ENCODE assay signal across 19 mouse cellular contexts in genomic region chr4:119662976-119663375, GRCm38 (mm10). TPM values are rescaled to one million over a fixed set of nuclear protein-coding genes. Genes with fewer than 3 reads are reported as not detected.
DNase-seq lines count a peak whose midpoint lies in the region; ATAC-seq lines count a peak whose summit lies in the region.
"Had no signal": no experiment of that assay in that cellular context is flagged by ENCODE, and none has a peak within 500 bp of the region (broad histone marks: within the 10 kb centered on the region; RNA-seq: fewer than 3 reads in every experiment).

No protein-coding gene starts in this region.

- no peaks in the 10 kb centered on the region for H3K27me3 ChIP-seq in heart, embryonic 11.5 days (ENCODE audit: control insufficient read depth, insufficient read depth, low read length)
- H3K27me3 ChIP-seq in midbrain, embryonic 11.5 days (ENCODE audit: control insufficient read depth, insufficient read depth, low read length) = no peaks in the 10 kb centered on the region
- H3K27me3 ChIP-seq in hindbrain, embryonic 12.5 days = no peaks in the 10 kb centered on the region; the same call in 1 of the 2 replicates
- H3K27me3 ChIP-seq: hindbrain, embryonic 13.5 days; lung, embryonic 15.5 days; midbrain, embryonic 15.5 days; neural tube, embryonic 15.5 days had no signal

- peak overlapping the region; percentile 87 for H3K27ac ChIP-seq in heart, embryonic 11.5 days (ENCODE audit: low read depth, low read length)
- H3K27ac ChIP-seq in midbrain, embryonic 11.5 days (ENCODE audit: low read depth, low read length) = no peak overlapping the region
- no peak overlapping the region for H3K27ac ChIP-seq in hindbrain, embryonic 12.5 days
- H3K27ac ChIP-seq: embryonic facial prominence, embryonic 10.5 days; hindbrain, embryonic 13.5 days; lung, embryonic 15.5 days; midbrain, embryonic 15.5 days; neural tube, embryonic 15.5 days had no signal

- no peak overlapping the region for H3K4me3 ChIP-seq in heart, embryonic 11.5 days (ENCODE audit: low read depth, low read length)
- H3K4me3 ChIP-seq in midbrain, embryonic 11.5 days (ENCODE audit: low read depth, low read length) = no peak overlapping the region
- no peak overlapping the region for H3K4me3 ChIP-seq in hindbrain, embryonic 12.5 days
- H3K4me3 ChIP-seq: embryonic facial prominence, embryonic 10.5 days; hindbrain, embryonic 13.5 days; layer of hippocampus, adult 2 months; lung, embryonic 15.5 days; midbrain, embryonic 15.5 days; neural tube, embryonic 15.5 days had no signal

- DNase-seq in right cerebral cortex, adult 18-20 months = peak; percentile 55
- DNase-seq in right cerebral cortex, postnatal 4 days = no peak
- DNase-seq in adrenal gland, adult 8-10 months = peak; percentile 44
- no peak for DNase-seq in midbrain, embryonic 11.5 days (ENCODE audit: low spot score, missing footprints)
- DNase-seq: cerebellum, adult 8-10 months; kidney, adult 2 months; thymus, adult 18-20 months had no signal

- H3K4me2 ChIP-seq in heart, embryonic 11.5 days = no peak overlapping the region
- H3K4me2 ChIP-seq in midbrain, embryonic 11.5 days = no peak overlapping the region
- H3K4me2 ChIP-seq in hindbrain, embryonic 12.5 days (replicated peaks) = no peak overlapping the region
- H3K4me2 ChIP-seq: hindbrain, embryonic 13.5 days; lung, embryonic 15.5 days; midbrain, embryonic 15.5 days; neural tube, embryonic 15.5 days had no signal

- ATAC-seq in heart, embryonic 11.5 days (replicated peaks; ENCODE audit: insufficient number of reproducible peaks, low FRiP score, low TSS enrichment) = no peak
- ATAC-seq in megakaryocyte progenitor cell, adult 5-6 weeks (replicated peaks; ENCODE audit: poor library complexity) = peak; percentile 35
- ATAC-seq in midbrain, embryonic 11.5 days (ENCODE audit: low FRiP score) = no peak
- no peak for ATAC-seq in hindbrain, embryonic 12.5 days (ENCODE audit: low FRiP score)
- ATAC-seq in CD4-positive, CD25-positive, alpha-beta regulatory T cell, adult 4 months = no peak
- ATAC-seq: forebrain, embryonic 16.5 days; midbrain, embryonic 15.5 days had no signal

- WGBS in heart, embryonic 11.5 days (ENCODE audit: insufficient replicate concordance) = 85% methylated on average over 7 of the region's 7 CpGs
- WGBS in midbrain, embryonic 11.5 days = 91% methylated on average over 7 of the region's 7 CpGs
- WGBS in hindbrain, embryonic 12.5 days = 90% methylated on average over 7 of the region's 7 CpGs

- H3K4me1 ChIP-seq in heart, embryonic 11.5 days (ENCODE audit: control insufficient read depth, insufficient read depth, low read length) = peaks cover 13% of the 10 kb centered on the region
- no peaks in the 10 kb centered on the region for H3K4me1 ChIP-seq in midbrain, embryonic 11.5 days (ENCODE audit: control insufficient read depth, insufficient read depth, low read length)
- no peaks in the 10 kb centered on the region; the same call in 1 of the 2 replicates for H3K4me1 ChIP-seq in hindbrain, embryonic 12.5 days
- H3K4me1 ChIP-seq: embryonic facial prominence, embryonic 10.5 days; lung, embryonic 15.5 days; midbrain, embryonic 15.5 days had no signal

- H3K9ac ChIP-seq in heart, embryonic 11.5 days (ENCODE audit: low read depth, low read length) = no peak overlapping the region
- H3K9ac ChIP-seq in midbrain, embryonic 11.5 days (ENCODE audit: low read length) = no peak overlapping the region
- H3K9ac ChIP-seq in hindbrain, embryonic 12.5 days = no peak overlapping the region
- H3K9ac ChIP-seq: hindbrain, embryonic 13.5 days; lung, embryonic 15.5 days; midbrain, embryonic 15.5 days; neural tube, embryonic 15.5 days had no signal

- no peaks in the 10 kb centered on the region for H3K9me3 ChIP-seq in heart, embryonic 11.5 days (replicated peaks; ENCODE audit: control insufficient read depth, low read length)
- H3K9me3 ChIP-seq in midbrain, embryonic 11.5 days (ENCODE audit: control insufficient read depth, low read length) = no peaks in the 10 kb centered on the region
- no peaks in the 10 kb centered on the region for H3K9me3 ChIP-seq in hindbrain, embryonic 12.5 days (replicated peaks)
- H3K9me3 ChIP-seq: embryonic facial prominence, embryonic 10.5 days; hindbrain, embryonic 13.5 days; lung, embryonic 15.5 days; midbrain, embryonic 15.5 days; neural tube, embryonic 15.5 days had no signal

- H3K36me3 ChIP-seq in heart, embryonic 11.5 days (ENCODE audit: control insufficient read depth, insufficient read depth, low read length) = no peaks in the 10 kb centered on the region
- H3K36me3 ChIP-seq in midbrain, embryonic 11.5 days (ENCODE audit: control insufficient read depth, insufficient read depth, low read length) = no peaks in the 10 kb centered on the region
- no peaks in the 10 kb centered on the region for H3K36me3 ChIP-seq in hindbrain, embryonic 12.5 days
- H3K36me3 ChIP-seq: embryonic facial prominence, embryonic 10.5 days; hindbrain, embryonic 13.5 days; lung, embryonic 15.5 days; midbrain, embryonic 15.5 days; neural tube, embryonic 15.5 days had no signal

RNA-seq across cellular contexts. Expression of gene Guca2b, which starts 4.2 kb away (rescaled TPM):
- not detected for total RNA-seq in adrenal gland, adult 8-10 months (2022)
- polyA plus RNA-seq in heart, embryonic 11.5 days (2014; fragmentation: Nextera tagmentation; extraction: Ambion mirVana) = not detected in 2 replicates
- total RNA-seq in megakaryocyte progenitor cell, adult 5-6 weeks (2015) = not detected in 2 replicates
- total RNA-seq in megakaryocyte progenitor cell, adult 5-6 weeks (2017) = not detected in 2 replicates
- polyA plus RNA-seq in midbrain, embryonic 11.5 days (2014; fragmentation: Nextera tagmentation; extraction: Ambion mirVana) = not detected in 2 replicates
- not detected in 2 replicates for polyA plus RNA-seq in hindbrain, embryonic 12.5 days (2016; fragmentation: Nextera tagmentation; extraction: Ambion mirVana)
- not detected for polyA plus RNA-seq in CD4-positive, CD25-positive, alpha-beta regulatory T cell, adult 4 months (2017; shearing (Covaris generic))
- total RNA-seq: layer of hippocampus, adult 2 months had no signal
- polyA plus RNA-seq: embryonic facial prominence, embryonic 10.5 days; forebrain, embryonic 16.5 days; hindbrain, embryonic 13.5 days; limb, embryonic 11.5 days; lung, embryonic 15.5 days; midbrain, embryonic 15.5 days; neural tube, embryonic 15.5 days had no signal

RNA-seq across cellular contexts. Expression of gene Guca2a, which starts 25.5 kb away (rescaled TPM):
- under 1 TPM in 1 of 4 experiments, not detected in 3; 0.73 TPM for total RNA-seq in adrenal gland, adult 8-10 months (2022)
- 0.55 TPM in 1 of 2 replicates, not detected in the other for polyA plus RNA-seq in heart, embryonic 11.5 days (2014; fragmentation: Nextera tagmentation; extraction: Ambion mirVana)
- not detected in 2 replicates for total RNA-seq in megakaryocyte progenitor cell, adult 5-6 weeks (2015)
- total RNA-seq in megakaryocyte progenitor cell, adult 5-6 weeks (2017) = not detected in 2 replicates
- not detected in 2 replicates for polyA plus RNA-seq in midbrain, embryonic 11.5 days (2014; fragmentation: Nextera tagmentation; extraction: Ambion mirVana)
- polyA plus RNA-seq in hindbrain, embryonic 12.5 days (2016; fragmentation: Nextera tagmentation; extraction: Ambion mirVana) = not detected in 2 replicates
- polyA plus RNA-seq in CD4-positive, CD25-positive, alpha-beta regulatory T cell, adult 4 months (2017; shearing (Covaris generic)) = not detected
- total RNA-seq: layer of hippocampus, adult 2 months had no signal
- polyA plus RNA-seq: embryonic facial prominence, embryonic 10.5 days; forebrain, embryonic 16.5 days; hindbrain, embryonic 13.5 days; limb, embryonic 11.5 days; lung, embryonic 15.5 days; midbrain, embryonic 15.5 days; neural tube, embryonic 15.5 days had no signal

Comparison
In these comparisons a context has a peak if more than half of its experiments do, and no peak if none do; other contexts are left out.
1. DNase-seq: peak in right cerebral cortex, adult 18-20 months (single experiment) and adrenal gland, adult 8-10 months (single experiment); none in right cerebral cortex, postnatal 4 days (single experiment) and midbrain, embryonic 11.5 days (single experiment).